14 mouse cellular contexts compared by ENCODE assay signal in the genomic region with DNA sequence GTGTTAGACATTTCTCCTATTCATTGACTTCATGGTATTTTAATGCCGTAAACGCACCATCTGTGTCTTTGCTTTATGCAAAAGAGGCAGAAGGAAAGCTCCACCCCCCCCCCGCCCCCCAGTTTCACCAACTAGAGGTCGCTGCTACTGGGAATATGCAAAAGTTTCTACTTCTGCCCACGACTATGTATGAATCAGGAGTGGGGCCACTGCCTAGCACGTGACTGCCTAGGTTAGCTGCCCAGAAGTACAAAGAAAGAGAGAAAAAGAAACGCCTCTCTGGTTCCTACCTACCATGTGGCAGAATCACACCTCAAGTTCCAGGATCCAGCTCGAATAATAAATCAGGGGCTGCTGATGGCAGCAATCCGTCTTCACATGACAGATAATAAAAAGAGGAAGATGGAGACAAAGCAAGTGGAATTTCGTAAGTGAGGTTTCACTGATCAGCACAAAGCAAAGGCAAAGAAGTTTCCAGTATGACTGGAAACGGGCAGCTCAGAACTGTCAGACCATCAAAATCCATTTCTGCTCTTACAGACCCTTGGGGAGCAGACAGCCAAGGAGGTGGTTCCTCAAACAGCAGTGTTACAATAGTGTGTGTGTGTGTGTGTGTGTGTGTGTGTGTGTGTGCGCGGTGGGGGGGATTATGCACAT.
A peak's percentile ranks its signal among the peaks of the same experiment; 100 is the strongest.
DNase-seq lines count a peak whose midpoint lies in the region; ATAC-seq lines count a peak whose summit lies in the region.
"Had no signal": no experiment of that assay in that cellular context is flagged by ENCODE, and none has a peak within 500 bp of the region (broad histone marks: within the 10 kb centered on the region; RNA-seq: fewer than 3 reads in every experiment).

No protein-coding gene starts in this region.

- no peaks in the 10 kb centered on the region for H3K27me3 ChIP-seq in forebrain, embryonic 14.5 days (replicated peaks; ENCODE audit: control insufficient read depth, insufficient read depth, low read length)
- H3K27me3 ChIP-seq in forebrain, embryonic 12.5 days, result no peaks in the 10 kb centered on the region
- H3K27me3 ChIP-seq: intestine, embryonic 15.5 days; lung, embryonic 15.5 days; midbrain, embryonic 15.5 days had no signal

- H3K27ac ChIP-seq in forebrain, embryonic 14.5 days (ENCODE audit: low read depth, low read length), result 0 out of 2 replicates have a peak overlapping the region, but pooled peaks have one; percentile 39
- no peak overlapping the region for H3K27ac ChIP-seq in forebrain, embryonic 12.5 days
- H3K27ac ChIP-seq: intestine, embryonic 15.5 days; lung, embryonic 15.5 days; midbrain, embryonic 15.5 days had no signal

- peak; percentile 46 for DNase-seq in forebrain, embryonic 14.5 days (ENCODE audit: low spot score)
- DNase-seq in lung, postnatal 36 days, result peak; percentile 13
- DNase-seq in lung, postnatal 4 days, result no peak
- no peak for DNase-seq in gastrocnemius, postnatal 25 days
- DNase-seq in layer of hippocampus, adult 9-10 months (ENCODE audit: low spot score), result no peak
- DNase-seq: adrenal gland, postnatal 10 days; cerebellum, adult 8-10 months; kidney, postnatal 4 days had no signal

- no peak overlapping the region for H3K4me3 ChIP-seq in forebrain, embryonic 14.5 days (ENCODE audit: low read depth, low read length)
- no peak overlapping the region for H3K4me3 ChIP-seq in forebrain, embryonic 12.5 days (replicated peaks)
- H3K4me3 ChIP-seq: intestine, embryonic 15.5 days; lung, embryonic 15.5 days; midbrain, embryonic 15.5 days had no signal

- H3K4me1 ChIP-seq in forebrain, embryonic 14.5 days (ENCODE audit: control insufficient read depth, insufficient read depth, low read length), result 0 out of 2 replicates have a peak, but pooled peaks cover 2% of the 10 kb centered on the region
- peaks cover 10% of the 10 kb centered on the region for H3K4me1 ChIP-seq in forebrain, embryonic 12.5 days

- peak; percentile 63 for ATAC-seq in forebrain, embryonic 14.5 days
- no peak for ATAC-seq in forebrain, embryonic 12.5 days (ENCODE audit: low FRiP score)
- peak; percentile 77 for ATAC-seq in common myeloid progenitor, adult 5-6 weeks (replicated peaks; ENCODE audit: low read depth, poor library complexity, severe bottlenecking)
- ATAC-seq in neutrophil, adult 5-6 weeks (ENCODE audit: extremely low read depth, insufficient number of reproducible peaks, low FRiP score, poor library complexity, severe bottlenecking), result 0 out of 2 replicates have a peak, but pooled peaks have one; percentile 23
- ATAC-seq: intestine, embryonic 15.5 days; midbrain, embryonic 15.5 days had no signal

- H3K4me2 ChIP-seq in forebrain, embryonic 14.5 days (ENCODE audit: low read length), result no peak overlapping the region
- H3K4me2 ChIP-seq in forebrain, embryonic 12.5 days, result no peak overlapping the region
- H3K4me2 ChIP-seq: intestine, embryonic 15.5 days; lung, embryonic 15.5 days; midbrain, embryonic 15.5 days had no signal

- 65% methylated on average over 13 of the region's 13 CpGs for WGBS in forebrain, embryonic 14.5 days
- 76% methylated on average over 13 of the region's 13 CpGs for whole genome bisulfite sequencing in forebrain, embryonic 12.5 days

- no peaks in the 10 kb centered on the region for H3K36me3 ChIP-seq in forebrain, embryonic 14.5 days (ENCODE audit: control insufficient read depth, insufficient read depth, low read length)
- H3K36me3 ChIP-seq in forebrain, embryonic 12.5 days (replicated peaks), result no peaks in the 10 kb centered on the region
- H3K36me3 ChIP-seq: intestine, embryonic 15.5 days; lung, embryonic 15.5 days; midbrain, embryonic 15.5 days had no signal

- no peaks in the 10 kb centered on the region for H3K9me3 ChIP-seq in forebrain, embryonic 14.5 days (replicated peaks; ENCODE audit: control insufficient read depth, low read length)
- H3K9me3 ChIP-seq in forebrain, embryonic 12.5 days, result no peaks in the 10 kb centered on the region
- H3K9me3 ChIP-seq: intestine, embryonic 15.5 days; lung, embryonic 15.5 days; midbrain, embryonic 15.5 days had no signal

- no peak overlapping the region for H3K9ac ChIP-seq in forebrain, embryonic 14.5 days (ENCODE audit: low read length)
- H3K9ac ChIP-seq in forebrain, embryonic 12.5 days, result no peak overlapping the region
- H3K9ac ChIP-seq: intestine, embryonic 15.5 days; lung, embryonic 15.5 days; midbrain, embryonic 15.5 days had no signal

Comparison
In these comparisons a context has a peak if more than half of its experiments do, and no peak if none do; other contexts are left out.
1. DNase-seq: peak in forebrain, embryonic 14.5 days (single experiment) and lung, postnatal 36 days (single experiment); none in lung, postnatal 4 days (0 of 2), gastrocnemius, postnatal 25 days (single experiment) and layer of hippocampus, adult 9-10 months (single experiment).